Mouse (Mus musculus) cerebellum, adult 8-10 months (tissue): ENCODE measurements around the gene Meaf6.

Source experiments
- DNase-seq: peaks from one replicate; pipeline ENCODE4 v3.0.0; 2022

The Meaf6 gene

GRCm38 (mm10) chr4:125084403-125085345 is at the start of gene Meaf6:
Meaf6 (plus strand) TSS chr4:125085134.
- DNase-seq = peak; percentile 92

- DNase-seq = no peak
Observed at GRCm38 (mm10) chr4:125044454-125044853, 40.5 kb upstream of the Meaf6 start.

- DNase-seq = no peak
Observed at GRCm38 (mm10) chr4:125055385-125055784, 29.5 kb upstream of the Meaf6 start.

- DNase-seq = no peak
Observed at GRCm38 (mm10) chr4:125056476-125056875, 28.5 kb upstream of the Meaf6 start.

- no peak for DNase-seq
Observed at GRCm38 (mm10) chr4:125057273-125057672, 27.7 kb upstream of the Meaf6 start.

- DNase-seq = no peak
Observed at GRCm38 (mm10) chr4:125058033-125058432, 26.9 kb upstream of the Meaf6 start.

GRCm38 (mm10) chr4:125059025-125059424 is 25.9 kb upstream of the Meaf6 start:
- DNase-seq = peak; percentile 17

GRCm38 (mm10) chr4:125063829-125064228 is 21.1 kb upstream of the Meaf6 start:
- no peak for DNase-seq

- DNase-seq = peak; percentile 40
Observed at GRCm38 (mm10) chr4:125065517-125066307, 19.2 kb upstream of the Meaf6 start, which contains the start of gene Dnali1. Dnali1 (minus strand) TSS chr4:125065703.

- DNase-seq = peak; percentile 92
Observed at GRCm38 (mm10) chr4:125066490-125067370, 18.2 kb upstream of the Meaf6 start, which contains the start of gene Snip1. Snip1 (plus strand) TSS chr4:125066672.

- no peak for DNase-seq
Observed at GRCm38 (mm10) chr4:125077700-125078099, 7.2 kb upstream of the Meaf6 start.

GRCm38 (mm10) chr4:125078698-125079097 is 6.2 kb upstream of the Meaf6 start:
- no peak for DNase-seq

GRCm38 (mm10) chr4:125085346-125085841 is 460 bp downstream of the Meaf6 start:
- DNase-seq = peak; percentile 67

- no peak for DNase-seq
Observed at GRCm38 (mm10) chr4:125093031-125093430, 8.1 kb downstream of the Meaf6 start.

- no peak for DNase-seq
Observed at GRCm38 (mm10) chr4:125096066-125096465, 11.1 kb downstream of the Meaf6 start.

- no peak for DNase-seq
Observed at GRCm38 (mm10) chr4:125097412-125097811, 12.5 kb downstream of the Meaf6 start.

- peak; percentile 81 for DNase-seq
Observed at GRCm38 (mm10) chr4:125099458-125099857, 14.5 kb downstream of the Meaf6 start.

- no peak for DNase-seq
Observed at GRCm38 (mm10) chr4:125101334-125101733, 16.4 kb downstream of the Meaf6 start.

GRCm38 (mm10) chr4:125105354-125105753 is 20.4 kb downstream of the Meaf6 start:
- no peak for DNase-seq

- peak; percentile 72 for DNase-seq
Observed at GRCm38 (mm10) chr4:125114638-125115037, 29.7 kb downstream of the Meaf6 start.

- no peak for DNase-seq
Observed at GRCm38 (mm10) chr4:125115081-125115480, 30.1 kb downstream of the Meaf6 start.

- no peak for DNase-seq
Observed at GRCm38 (mm10) chr4:125115710-125116089, 30.8 kb downstream of the Meaf6 start.
